In genomic region chr12:92748576-92748975, GRCm38 (mm10) we compare ENCODE assay signal across 27 mouse cellular contexts.
DNase-seq lines count a peak whose midpoint lies in the region; ATAC-seq and TF ChIP-seq lines count a peak whose summit lies in the region.
"Had no signal": no experiment of that assay in that cellular context is flagged by ENCODE, and none has a peak within 500 bp of the region (broad histone marks: within the 10 kb centered on the region; RNA-seq: fewer than 3 reads in every experiment).

No protein-coding gene starts in this region.

- H3K4me1 ChIP-seq in forebrain, embryonic 13.5 days, result no peaks in the 10 kb centered on the region
- H3K4me1 ChIP-seq in forebrain, embryonic 10.5 days, result no peaks in the 10 kb centered on the region
- H3K4me1 ChIP-seq in forebrain, embryonic 15.5 days, result no peaks in the 10 kb centered on the region
- no peaks in the 10 kb centered on the region for H3K4me1 ChIP-seq in forebrain, embryonic 12.5 days
- H3K4me1 ChIP-seq in forebrain, postnatal 0 days (ENCODE audit: insufficient read depth), result no peaks in the 10 kb centered on the region
- H3K4me1 ChIP-seq: embryonic facial prominence, embryonic 13.5 days; embryonic facial prominence, embryonic 15.5 days had no signal

- no peak overlapping the region for H3K4me2 ChIP-seq in forebrain, embryonic 13.5 days
- H3K4me2 ChIP-seq in forebrain, embryonic 15.5 days (replicated peaks), result no peak overlapping the region
- H3K4me2 ChIP-seq in forebrain, embryonic 12.5 days, result no peak overlapping the region
- H3K4me2 ChIP-seq in forebrain, postnatal 0 days (ENCODE audit: low read depth), result no peak overlapping the region
- H3K4me2 ChIP-seq: embryonic facial prominence, embryonic 13.5 days; embryonic facial prominence, embryonic 15.5 days had no signal

- H3K9ac ChIP-seq in forebrain, embryonic 13.5 days, result no peak overlapping the region
- H3K9ac ChIP-seq in forebrain, embryonic 15.5 days (replicated peaks), result no peak overlapping the region
- no peak overlapping the region for H3K9ac ChIP-seq in forebrain, embryonic 12.5 days
- no peak overlapping the region for H3K9ac ChIP-seq in forebrain, postnatal 0 days
- H3K9ac ChIP-seq: embryonic facial prominence, embryonic 13.5 days; embryonic facial prominence, embryonic 15.5 days had no signal

- no peaks in the 10 kb centered on the region for H3K9me3 ChIP-seq in forebrain, embryonic 13.5 days (replicated peaks)
- no peaks in the 10 kb centered on the region for H3K9me3 ChIP-seq in forebrain, embryonic 10.5 days
- no peaks in the 10 kb centered on the region for H3K9me3 ChIP-seq in forebrain, embryonic 15.5 days
- no peaks in the 10 kb centered on the region for H3K9me3 ChIP-seq in forebrain, embryonic 12.5 days
- H3K9me3 ChIP-seq in forebrain, postnatal 0 days (ENCODE audit: low read length), result no peaks in the 10 kb centered on the region
- H3K9me3 ChIP-seq: embryonic facial prominence, embryonic 13.5 days; embryonic facial prominence, embryonic 15.5 days had no signal

- no peak overlapping the region for H3K27ac ChIP-seq in forebrain, embryonic 13.5 days
- H3K27ac ChIP-seq in forebrain, embryonic 10.5 days, result no peak overlapping the region
- no peak overlapping the region for H3K27ac ChIP-seq in forebrain, embryonic 15.5 days (replicated peaks)
- no peak overlapping the region for H3K27ac ChIP-seq in forebrain, embryonic 12.5 days
- H3K27ac ChIP-seq in forebrain, postnatal 0 days (ENCODE audit: low read depth, low read length), result no peak overlapping the region
- H3K27ac ChIP-seq: embryonic facial prominence, embryonic 13.5 days; embryonic facial prominence, embryonic 15.5 days; gastrocnemius, adult 2 months had no signal

- H3K27me3 ChIP-seq in forebrain, embryonic 13.5 days, result no peaks in the 10 kb centered on the region
- H3K27me3 ChIP-seq in forebrain, embryonic 10.5 days (ENCODE audit: poor library complexity, severe bottlenecking), result no peaks in the 10 kb centered on the region
- H3K27me3 ChIP-seq in forebrain, embryonic 15.5 days, result no peaks in the 10 kb centered on the region
- no peaks in the 10 kb centered on the region for H3K27me3 ChIP-seq in forebrain, embryonic 12.5 days
- no peaks in the 10 kb centered on the region for H3K27me3 ChIP-seq in forebrain, postnatal 0 days (ENCODE audit: insufficient read depth, low read length)
- H3K27me3 ChIP-seq: CH12.LX; embryonic facial prominence, embryonic 13.5 days; embryonic facial prominence, embryonic 15.5 days; Patski had no signal

- no peaks in the 10 kb centered on the region for H3K36me3 ChIP-seq in forebrain, embryonic 13.5 days (ENCODE audit: poor library complexity, severe bottlenecking)
- H3K36me3 ChIP-seq in forebrain, embryonic 10.5 days (replicated peaks), result no peaks in the 10 kb centered on the region
- H3K36me3 ChIP-seq in forebrain, embryonic 15.5 days, result no peaks in the 10 kb centered on the region
- H3K36me3 ChIP-seq in forebrain, embryonic 12.5 days (replicated peaks), result no peaks in the 10 kb centered on the region
- no peaks in the 10 kb centered on the region for H3K36me3 ChIP-seq in forebrain, postnatal 0 days (ENCODE audit: insufficient read depth)
- H3K36me3 ChIP-seq: embryonic facial prominence, embryonic 13.5 days; embryonic facial prominence, embryonic 15.5 days; G1E had no signal

- H3K4me3 ChIP-seq in forebrain, embryonic 13.5 days, result no peak overlapping the region
- no peak overlapping the region for H3K4me3 ChIP-seq in forebrain, embryonic 10.5 days
- no peak overlapping the region for H3K4me3 ChIP-seq in forebrain, embryonic 15.5 days
- H3K4me3 ChIP-seq in forebrain, embryonic 12.5 days (replicated peaks), result no peak overlapping the region
- H3K4me3 ChIP-seq in forebrain, postnatal 0 days (ENCODE audit: low read depth, low read length), result no peak overlapping the region
- H3K4me3 ChIP-seq: embryonic facial prominence, embryonic 13.5 days; embryonic facial prominence, embryonic 15.5 days; erythroblast, embryonic 14.5 days; gastrocnemius, adult 2 months had no signal

- TF ChIP-seq CTCF in forebrain, postnatal 0 days (IDR thresholded peaks at IDR 0.05; ENCODE audit: low read depth), result no peak

- peak; percentile 68; the same call in 1 of the 2 replicates for ATAC-seq in forebrain, embryonic 13.5 days
- ATAC-seq in forebrain, embryonic 15.5 days (replicated peaks), result peak; percentile 55
- ATAC-seq in forebrain, embryonic 12.5 days (ENCODE audit: low FRiP score), result no peak
- peak; percentile 27; the same call in 1 of the 2 replicates for ATAC-seq in forebrain, postnatal 0 days
- ATAC-seq: activated CD4-positive, CD25-positive, alpha-beta regulatory T cell, adult 4 months; CD4-positive, CD25-positive, alpha-beta regulatory T cell, adult 4 months; Patski had no signal

- no peak for DNase-seq in forebrain, embryonic 10.5 days (ENCODE audit: extremely low spot score, low spot score)
- DNase-seq in brain, embryonic 18.5 days (ENCODE audit: low read depth, low spot score), result peak; percentile 16
- DNase-seq in forebrain, postnatal 0 days, result peak; percentile 20
- no peak for DNase-seq in layer of hippocampus, postnatal 10 days (ENCODE audit: low spot score in 2 of 2)
- no peak for DNase-seq in cerebellum, postnatal 10 days
- DNase-seq: adrenal gland, adult 8-10 months; adrenal gland, postnatal 14 days; adrenal gland, postnatal 36 days; B cell, adult 2 months; cerebellum, adult 11 months; cerebellum, adult 18-20 months; cerebellum, adult 8-10 months; cerebellum, adult 9-11 months; cerebellum, postnatal 25 days; embryo, embryonic 11 days; gastrocnemius, adult 2 months had no signal

- 88% methylated on average over 1 of the region's 1 CpGs for WGBS in forebrain, embryonic 13.5 days
- 93% methylated on average over 1 of the region's 1 CpGs for WGBS in forebrain, embryonic 10.5 days
- WGBS in forebrain, embryonic 15.5 days, result 78% methylated on average over 1 of the region's 1 CpGs
- WGBS in forebrain, embryonic 12.5 days, result 85% methylated on average over 1 of the region's 1 CpGs
- 53% methylated on average over 1 of the region's 1 CpGs for WGBS in forebrain, postnatal 0 days

Comparison
In these comparisons a context has a peak if more than half of its experiments do, and no peak if none do; other contexts are left out.
1. DNase-seq: peak in brain, embryonic 18.5 days (single experiment) and forebrain, postnatal 0 days (single experiment); none in forebrain, embryonic 10.5 days (single experiment), layer of hippocampus, postnatal 10 days (0 of 2) and cerebellum, postnatal 10 days (0 of 2).